In the genomic region with DNA sequence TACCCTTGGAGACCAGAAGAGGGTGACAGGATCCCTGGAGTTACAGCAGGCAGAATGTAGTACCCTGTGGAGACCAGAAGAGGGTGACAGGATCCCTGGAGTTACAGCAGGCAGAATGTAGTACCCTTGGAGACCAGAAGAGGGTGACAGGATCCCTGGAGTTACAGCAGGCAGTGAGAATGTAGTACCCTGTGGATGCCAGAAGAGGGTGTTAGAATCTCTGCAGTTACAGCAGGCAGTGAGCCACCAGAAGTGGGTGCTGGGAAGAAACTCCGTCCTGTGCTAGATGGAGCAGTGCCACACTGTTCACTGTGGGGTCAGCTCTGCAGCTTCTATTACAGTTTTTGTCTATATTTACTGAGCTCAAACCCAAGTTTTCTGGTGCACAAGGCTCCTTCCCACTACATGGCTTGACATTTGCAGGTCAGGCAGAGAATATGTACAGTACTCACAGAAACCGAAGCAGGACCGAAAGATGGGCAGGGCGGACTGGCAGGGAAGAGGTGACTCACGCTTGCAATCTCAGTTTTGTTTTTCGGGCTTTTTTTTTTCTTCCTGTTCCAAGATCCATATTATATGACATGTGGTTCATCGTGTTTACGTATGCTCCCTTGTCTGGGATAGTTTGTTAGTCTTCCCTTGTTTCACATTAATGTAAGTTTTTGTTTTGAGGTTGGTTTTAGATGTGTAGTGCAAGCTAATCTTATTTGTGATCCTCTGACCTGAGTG, we compare ENCODE assay signal across 8 mouse cellular contexts. TPM values are rescaled to one million over a fixed set of nuclear protein-coding genes. Genes with fewer than 3 reads are reported as not detected.
DNase-seq lines count a peak whose midpoint lies in the region; ATAC-seq lines count a peak whose summit lies in the region.

No protein-coding gene starts in this region.

- WGBS in forebrain, embryonic 10.5 days = 91% methylated on average over 8 of the region's 8 CpGs
- 85% methylated on average over 8 of the region's 8 CpGs for WGBS in forebrain, embryonic 16.5 days
- 87% methylated on average over 8 of the region's 8 CpGs for WGBS in forebrain, embryonic 12.5 days

- peaks cover 23% of the 10 kb centered on the region for H3K4me1 ChIP-seq in forebrain, embryonic 10.5 days
- H3K4me1 ChIP-seq in forebrain, embryonic 16.5 days (replicated peaks; ENCODE audit: control insufficient read depth, insufficient read depth, low read length) = peaks cover 17% of the 10 kb centered on the region
- peaks cover 11% of the 10 kb centered on the region for H3K4me1 ChIP-seq in forebrain, embryonic 12.5 days

- intact Hi-C loops in heart, postnatal 14 days (cut with DNase I) = loop anchor here (5.0 kb wide), 2 partner anchors 62 to 103 kb away; partner anchors contain the start of gene Zbtb39

- H3K4me2 ChIP-seq in forebrain, embryonic 16.5 days (ENCODE audit: low read length) = no peak overlapping the region
- no peak overlapping the region for H3K4me2 ChIP-seq in forebrain, embryonic 12.5 days

- H3K9ac ChIP-seq in forebrain, embryonic 16.5 days (replicated peaks; ENCODE audit: low read depth, low read length) = no peak overlapping the region
- no peak overlapping the region for H3K9ac ChIP-seq in forebrain, embryonic 12.5 days

- no peaks in the 10 kb centered on the region for H3K9me3 ChIP-seq in forebrain, embryonic 10.5 days
- H3K9me3 ChIP-seq in forebrain, embryonic 16.5 days (ENCODE audit: control insufficient read depth, low read length) = no peaks in the 10 kb centered on the region
- no peaks in the 10 kb centered on the region for H3K9me3 ChIP-seq in forebrain, embryonic 12.5 days

- no peaks in the 10 kb centered on the region for H3K36me3 ChIP-seq in forebrain, embryonic 10.5 days (replicated peaks)
- H3K36me3 ChIP-seq in forebrain, embryonic 16.5 days (ENCODE audit: control insufficient read depth, insufficient read depth) = no peaks in the 10 kb centered on the region
- H3K36me3 ChIP-seq in forebrain, embryonic 12.5 days (replicated peaks) = no peaks in the 10 kb centered on the region

- ATAC-seq in forebrain, embryonic 16.5 days = no peak
- ATAC-seq in forebrain, embryonic 12.5 days (ENCODE audit: low FRiP score) = no peak
- ATAC-seq in megakaryocyte-erythroid progenitor cell, adult 5-6 weeks (replicated peaks; ENCODE audit: low FRiP score, low TSS enrichment, poor library complexity, severe bottlenecking) = peak; percentile 67

- no peak overlapping the region for H3K27ac ChIP-seq in forebrain, embryonic 10.5 days
- H3K27ac ChIP-seq in forebrain, embryonic 16.5 days (ENCODE audit: low read length) = no peak overlapping the region
- peak overlapping the region; percentile 31; the same call in 1 of the 2 replicates for H3K27ac ChIP-seq in forebrain, embryonic 12.5 days

- DNase-seq in forebrain, embryonic 10.5 days (ENCODE audit: extremely low spot score, low spot score) = peak; percentile 54
- peak; percentile 59 for DNase-seq in c-Kit-negative CD71-positive TER-119-positive erythroid progenitor cells, embryonic 14.5 days (ENCODE audit: low read depth, low spot score)
- DNase-seq in heart, postnatal 14 days = peak; percentile 87 to 93
- DNase-seq in left cerebral cortex, adult 11 months (ENCODE audit: low spot score) = peak; percentile 95
- DNase-seq in right cerebral cortex, postnatal 4 days = peak; percentile 67

- no peaks in the 10 kb centered on the region; the same call in 1 of the 2 replicates for H3K27me3 ChIP-seq in forebrain, embryonic 10.5 days (ENCODE audit: poor library complexity, severe bottlenecking)
- H3K27me3 ChIP-seq in forebrain, embryonic 16.5 days (replicated peaks; ENCODE audit: control insufficient read depth, insufficient read depth, low read length) = no peaks in the 10 kb centered on the region
- peaks cover under 1% of the 10 kb centered on the region; the same call in 1 of the 2 replicates for H3K27me3 ChIP-seq in forebrain, embryonic 12.5 days

- no peak overlapping the region for H3K4me3 ChIP-seq in forebrain, embryonic 10.5 days
- no peak overlapping the region for H3K4me3 ChIP-seq in forebrain, embryonic 16.5 days (replicated peaks; ENCODE audit: low read length)
- H3K4me3 ChIP-seq in forebrain, embryonic 12.5 days (replicated peaks) = no peak overlapping the region

RNA-seq across cellular contexts. Expression of gene Nab2, which starts 6.6 kb away (rescaled TPM):
- 5.6 and 6.2 TPM in 2 replicates for polyA plus RNA-seq in forebrain, embryonic 10.5 days (2016; fragmentation: Nextera tagmentation; extraction: Ambion mirVana)
- 3.9 and 4.5 TPM in 2 replicates for polyA plus RNA-seq in forebrain, embryonic 16.5 days (2015; fragmentation: Nextera tagmentation; extraction: Ambion mirVana)
- polyA plus RNA-seq in forebrain, embryonic 12.5 days (2016; fragmentation: Nextera tagmentation; extraction: Ambion mirVana) = 3.7 and 4.6 TPM in 2 replicates
- 1 to 10 TPM; 8.0 TPM for total RNA-seq in heart, postnatal 14 days (2021)
- 0.99 TPM in 1 of 2 replicates, not detected in the other for total RNA-seq in megakaryocyte-erythroid progenitor cell, adult 5-6 weeks (2014; fragmentation: Nextera tagmentation)
- total RNA-seq in megakaryocyte-erythroid progenitor cell, adult 5-6 weeks (2017) = 1.1 and 2.2 TPM in 2 replicates

RNA-seq across cellular contexts. Expression of gene Nemp1, which starts 8.3 kb away (rescaled TPM):
- 9.9 and 10.0 TPM in 2 replicates for polyA plus RNA-seq in forebrain, embryonic 10.5 days (2016; fragmentation: Nextera tagmentation; extraction: Ambion mirVana)
- polyA plus RNA-seq in forebrain, embryonic 16.5 days (2015; fragmentation: Nextera tagmentation; extraction: Ambion mirVana) = 5.7 and 7.0 TPM in 2 replicates
- 10.0 TPM in 2 replicates for polyA plus RNA-seq in forebrain, embryonic 12.5 days (2016; fragmentation: Nextera tagmentation; extraction: Ambion mirVana)
- 1 to 10 TPM; 4.2 to 4.7 TPM for total RNA-seq in heart, postnatal 14 days (2021)
- total RNA-seq in megakaryocyte-erythroid progenitor cell, adult 5-6 weeks (2014; fragmentation: Nextera tagmentation) = 19.4 and 22.7 TPM in 2 replicates
- total RNA-seq in megakaryocyte-erythroid progenitor cell, adult 5-6 weeks (2017) = 17.6 and 35.2 TPM in 2 replicates

RNA-seq across cellular contexts. Expression of gene Myo1a, which starts 30.0 kb away (rescaled TPM):
- polyA plus RNA-seq in forebrain, embryonic 10.5 days (2016; fragmentation: Nextera tagmentation; extraction: Ambion mirVana) = 0.40 and 0.44 TPM in 2 replicates
- polyA plus RNA-seq in forebrain, embryonic 16.5 days (2015; fragmentation: Nextera tagmentation; extraction: Ambion mirVana) = 1.1 and 1.3 TPM in 2 replicates
- polyA plus RNA-seq in forebrain, embryonic 12.5 days (2016; fragmentation: Nextera tagmentation; extraction: Ambion mirVana) = 0.50 and 0.59 TPM in 2 replicates
- total RNA-seq in heart, postnatal 14 days (2021) = under 1 TPM in 1 of 2 experiments, not detected in 1; 0.15 TPM
- total RNA-seq in megakaryocyte-erythroid progenitor cell, adult 5-6 weeks (2014; fragmentation: Nextera tagmentation) = 0.79 and 1.4 TPM in 2 replicates
- not detected in 2 replicates for total RNA-seq in megakaryocyte-erythroid progenitor cell, adult 5-6 weeks (2017)

RNA-seq across cellular contexts. Expression of gene Stat6, which starts 32.2 kb away (rescaled TPM):
- 7.3 and 7.7 TPM in 2 replicates for polyA plus RNA-seq in forebrain, embryonic 10.5 days (2016; fragmentation: Nextera tagmentation; extraction: Ambion mirVana)
- 4.3 and 5.1 TPM in 2 replicates for polyA plus RNA-seq in forebrain, embryonic 16.5 days (2015; fragmentation: Nextera tagmentation; extraction: Ambion mirVana)
- polyA plus RNA-seq in forebrain, embryonic 12.5 days (2016; fragmentation: Nextera tagmentation; extraction: Ambion mirVana) = 4.5 and 5.4 TPM in 2 replicates
- total RNA-seq in heart, postnatal 14 days (2021) = 10 to 100 TPM; 46.9 to 49.9 TPM
- total RNA-seq in megakaryocyte-erythroid progenitor cell, adult 5-6 weeks (2014; fragmentation: Nextera tagmentation) = 51.7 and 57.9 TPM in 2 replicates
- 32.2 and 35.3 TPM in 2 replicates for total RNA-seq in megakaryocyte-erythroid progenitor cell, adult 5-6 weeks (2017)

RNA-seq across cellular contexts. Expression of gene Tac2, which starts 49.3 kb away (rescaled TPM):
- polyA plus RNA-seq in forebrain, embryonic 10.5 days (2016; fragmentation: Nextera tagmentation; extraction: Ambion mirVana) = not detected in 2 replicates
- 6.2 and 7.6 TPM in 2 replicates for polyA plus RNA-seq in forebrain, embryonic 16.5 days (2015; fragmentation: Nextera tagmentation; extraction: Ambion mirVana)
- polyA plus RNA-seq in forebrain, embryonic 12.5 days (2016; fragmentation: Nextera tagmentation; extraction: Ambion mirVana) = not detected in 2 replicates
- not detected for total RNA-seq in heart, postnatal 14 days (2021)
- total RNA-seq in megakaryocyte-erythroid progenitor cell, adult 5-6 weeks (2014; fragmentation: Nextera tagmentation) = 3.5 and 9.5 TPM in 2 replicates
- 0.91 and 2.3 TPM in 2 replicates for total RNA-seq in megakaryocyte-erythroid progenitor cell, adult 5-6 weeks (2017)
